Mouse (Mus musculus) heart, embryonic 14.5 days (tissue): ENCODE results near the gene Nop53. TPM values are rescaled to one million over a fixed set of nuclear protein-coding genes. Genes with fewer than 3 reads are reported as not detected.
A peak's percentile ranks its signal among the peaks of the same experiment; 100 is the strongest.
"Not testable (repeated sequence)": the region's sequence is repeated elsewhere in the genome, so short reads cannot be mapped to it uniquely, and the experiment has no call there.

Source experiments
- ATAC-seq: fragments of 200-750 bp; cut with Nextera tagmentation; 2 replicates; pipeline ENCODE4 v1.8.0; 2017; ENCODE audit warnings: low read depth, moderate TSS enrichment; ENCODE audit not compliant: insufficient number of reproducible peaks, insufficient read depth, low FRiP score
- H3K27ac ChIP-seq, 2 experiments: fragments of 200-500 bp in 1 of 2; fragments of 300-500 bp in 1 of 2; sonication (generic) in 1 of 2; replicated peaks in 1 of 2; 2 replicates each; pipeline ENCODE4 v1.5.1; 2012 to 2014; ENCODE audit warnings: low read depth in 2 of 2, low read length in 2 of 2, control low read depth in 1 of 2, mild to moderate bottlenecking in 1 of 2, mixed read lengths in 1 of 2; ENCODE audit not compliant: control insufficient read depth in 1 of 2, insufficient read depth in 1 of 2
- H3K27me3 ChIP-seq: fragments of 300-500 bp; sonication (generic); 2 replicates; pipeline ENCODE4 v1.6.1; 2014; ENCODE audit warnings: mild to moderate bottlenecking, low read length, control low read depth; ENCODE audit not compliant: control insufficient read depth, insufficient read depth
- H3K36me3 ChIP-seq: fragments of 300-500 bp; sonication (generic); 2 replicates; pipeline ENCODE4 v1.6.1; 2014; ENCODE audit warnings: mild to moderate bottlenecking, control low read depth, low read length, mixed read lengths; ENCODE audit not compliant: control insufficient read depth, insufficient read depth
- H3K4me1 ChIP-seq, 2 experiments: fragments of 200-500 bp in 1 of 2; fragments of 300-500 bp in 1 of 2; sonication (generic) in 1 of 2; 2 replicates each; pipeline ENCODE4 v1.6.1; 2012 to 2014; ENCODE audit warnings: low read length in 2 of 2, control low read depth in 1 of 2, mixed read lengths in 1 of 2; ENCODE audit not compliant: control insufficient read depth in 2 of 2, insufficient read depth in 2 of 2
- H3K4me2 ChIP-seq: fragments of 300-500 bp; sonication (generic); 2 replicates; pipeline ENCODE4 v1.6.1; 2014; ENCODE audit warnings: mild to moderate bottlenecking, low read length
- H3K4me3 ChIP-seq, 2 experiments: fragments of 200-500 bp in 1 of 2; fragments of 300-500 bp in 1 of 2; sonication (generic) in 1 of 2; 2 replicates each; pipeline ENCODE4 v1.5.1; 2012 to 2014; ENCODE audit warnings: low read length in 2 of 2, mild to moderate bottlenecking in 2 of 2, control low read depth in 1 of 2, low read depth in 1 of 2, moderate library complexity in 1 of 2; ENCODE audit not compliant: control insufficient read depth in 1 of 2, insufficient read depth in 1 of 2
- H3K9ac ChIP-seq: fragments of 300-500 bp; sonication (generic); 2 replicates; pipeline ENCODE4 v1.6.1; 2014; ENCODE audit warnings: mild to moderate bottlenecking, low read length
- H3K9me3 ChIP-seq: fragments of 300-500 bp; sonication (generic); 2 replicates; pipeline ENCODE4 v1.6.1; 2016; ENCODE audit warnings: low read length, control low read depth; ENCODE audit not compliant: control insufficient read depth
- whole genome bisulfite sequencing: fragments of 180-500 bp; shearing (Covaris S2); extraction: QIAGEN DNeasy Blood & Tissue Kit; methylation state at CpG from one replicate; pipeline ENCODE4 v1.1.7; 2014; 5-methylcytosine and 5-hydroxymethylcytosine counted together
- polyA plus RNA-seq: library from polyadenylated mRNA; unstranded; fragments of >200 nt; fragmentation: Nextera tagmentation; extraction: Ambion mirVana; gene quantifications from 2 replicates; pipeline ENCODE4 v1.2.1, GENCODE M21; 2014

Gene Nop53
- polyA plus RNA-seq, 1 experiment from 2014 or later, result 121 TPM

DNA sequence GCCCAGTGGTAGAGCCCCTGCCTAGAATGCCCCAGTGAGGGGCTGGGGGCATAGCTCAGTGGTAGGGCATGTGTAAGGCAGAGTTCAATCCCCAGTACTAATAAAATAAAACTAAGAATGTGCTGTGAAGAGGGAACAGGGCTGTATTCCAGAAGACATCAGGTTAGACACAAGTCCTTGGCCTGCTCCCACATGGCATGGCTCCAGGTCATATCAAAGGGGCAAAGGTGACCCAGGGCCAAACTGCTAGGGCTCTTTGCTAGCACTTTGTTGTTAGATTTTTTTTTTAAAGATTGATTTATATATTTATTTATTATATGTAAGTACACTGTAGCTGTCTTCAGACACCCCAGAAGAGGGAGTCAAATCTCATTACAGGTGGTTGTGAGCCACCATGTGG is 27.5 kb downstream of the Nop53 start:
- no peaks in the 10 kb centered on the region for H3K27me3 ChIP-seq
- no peak for ATAC-seq
- no peak overlapping the region for H3K4me3 ChIP-seq

DNA sequence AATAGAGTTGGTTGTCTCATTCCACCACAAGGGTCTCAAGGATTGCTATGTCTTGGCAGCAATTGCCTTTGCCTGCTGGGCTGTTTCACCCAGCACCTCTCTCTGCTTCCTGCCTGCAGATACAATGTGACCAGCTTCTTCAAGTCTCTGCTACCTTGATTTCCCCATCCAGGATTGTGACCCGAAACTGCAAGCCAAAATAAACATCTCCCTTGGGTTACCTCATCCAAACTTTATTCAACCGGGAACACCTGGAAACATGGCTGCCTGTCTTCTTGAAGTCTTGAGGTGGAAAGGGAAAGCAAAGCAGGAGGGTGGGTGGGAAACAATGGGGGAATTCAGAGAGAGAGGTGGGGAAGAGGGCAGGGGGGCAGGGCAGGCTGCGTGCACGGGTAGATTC is 28.9 kb downstream of the Nop53 start:
- H3K36me3 ChIP-seq, result peaks cover 45% of the 10 kb centered on the region
- ATAC-seq, result no peak
- H3K27me3 ChIP-seq, result no peaks in the 10 kb centered on the region
- H3K9ac ChIP-seq, result no peak overlapping the region
- H3K27ac ChIP-seq, result no peak overlapping the region
- H3K4me3 ChIP-seq, result no peak overlapping the region
- H3K9me3 ChIP-seq, result no peaks in the 10 kb centered on the region
- no peak overlapping the region for H3K4me2 ChIP-seq
- peaks cover 11 to 22% of the 10 kb centered on the region in 2 experiments for H3K4me1 ChIP-seq
- 85% methylated on average over 4 of the region's 4 CpGs for WGBS

More for the DNA sequence above, 27.5 kb downstream of the Nop53 start:
- Histone ChIP-seq H3K4me2 (no peak overlapping the region), H3K9me3 (no peaks in the 10 kb centered on the region), H3K9ac (no peak overlapping the region), H3K36me3 (peaks cover 45% of the 10 kb centered on the region), H3K27ac (no peak overlapping the region), H3K4me1 (peaks cover 15 to 23% of the 10 kb centered on the region in 2 experiments)

DNA sequence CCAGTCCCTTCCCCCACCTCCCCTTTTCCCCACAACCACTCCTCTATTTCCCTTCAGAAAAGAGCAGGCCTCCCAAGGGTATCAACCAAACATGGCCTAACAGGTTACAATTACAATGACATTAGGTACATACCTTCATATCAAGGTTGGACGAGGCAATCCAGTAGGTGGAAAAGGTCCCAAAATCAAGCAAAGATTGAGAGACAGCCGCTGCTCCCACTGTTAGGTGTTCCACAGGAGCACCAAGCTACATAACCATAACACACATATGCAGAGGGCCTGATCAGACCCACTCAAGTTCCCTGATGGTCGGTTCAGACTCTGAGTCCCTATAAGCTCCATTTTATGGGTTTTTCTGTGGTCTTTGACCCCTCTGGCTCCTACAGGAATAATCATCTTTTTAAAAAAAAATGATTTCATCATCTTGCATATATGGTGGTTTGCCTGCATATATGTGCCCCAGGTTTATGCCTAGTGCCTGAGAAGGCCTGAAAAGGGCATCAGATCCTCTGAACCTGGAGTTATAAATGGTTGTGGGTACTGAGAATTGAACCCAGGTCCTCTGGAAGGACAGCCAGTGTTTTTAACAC is 29.6 kb downstream of the Nop53 start:
- Histone ChIP-seq H3K36me3 (peaks cover 45% of the 10 kb centered on the region), H3K9me3 (no peaks in the 10 kb centered on the region), H3K4me3 (no peak overlapping the region), H3K4me2 (no peak overlapping the region), H3K27ac (no peak overlapping the region), H3K27me3 (no peaks in the 10 kb centered on the region), H3K9ac (no peak overlapping the region), H3K4me1 (peaks cover 10 to 18% of the 10 kb centered on the region in 2 experiments)
- ATAC-seq, result no peak
- WGBS, result 79% methylated on average over 3 of the region's 3 CpGs

DNA sequence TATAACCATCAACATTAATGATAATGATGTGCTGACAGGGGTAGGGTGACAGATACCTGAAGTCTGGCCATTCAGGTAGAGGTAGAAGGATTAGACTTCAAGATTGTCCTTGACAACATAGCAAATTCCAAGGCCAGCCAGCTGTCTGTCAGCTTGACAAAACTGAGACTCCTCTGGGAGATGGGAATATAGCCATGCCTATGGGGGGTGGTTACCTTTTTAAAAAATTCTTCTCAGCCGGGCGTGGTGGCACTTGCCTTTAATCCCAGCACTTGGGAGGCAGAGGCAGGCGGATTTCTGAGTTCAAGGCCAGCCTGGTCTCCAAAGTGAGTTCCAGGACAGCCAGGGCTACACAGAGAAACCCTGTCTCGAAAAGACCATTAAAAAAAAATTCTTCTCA is 30.2 kb downstream of the Nop53 start:
- not testable (repeated sequence) for H3K9ac ChIP-seq, H3K4me3 ChIP-seq, ATAC-seq, H3K9me3 ChIP-seq, H3K27me3 ChIP-seq, H3K27ac ChIP-seq, H3K4me2 ChIP-seq
- 94% methylated on average over 4 of the region's 4 CpGs for WGBS
- Histone ChIP-seq H3K36me3 (peaks cover 45% of the 10 kb centered on the region), H3K4me1 (peaks cover 5 to 13% of the 10 kb centered on the region in 2 experiments)

DNA sequence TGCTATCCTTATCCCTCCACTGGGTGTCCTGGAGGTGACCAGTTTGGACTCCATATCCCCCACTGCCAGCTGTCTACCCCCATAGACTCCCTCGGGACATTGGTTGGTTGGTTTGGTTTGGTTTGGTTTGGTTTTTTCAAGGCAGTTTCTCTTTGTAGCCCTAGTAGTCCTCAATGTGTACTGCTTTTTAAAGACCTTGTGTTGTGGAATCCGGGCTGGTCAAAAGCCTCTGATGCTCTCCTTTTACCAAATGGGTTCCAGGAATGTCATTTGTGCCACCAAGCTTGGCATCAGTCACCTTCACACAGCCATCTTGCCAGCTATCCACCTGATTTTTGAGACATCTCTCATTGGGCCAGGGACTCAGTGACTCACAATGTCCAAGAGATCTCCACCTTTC is 31.1 kb downstream of the Nop53 start:
- ATAC-seq, result no peak
- Histone ChIP-seq H3K36me3 (peaks cover 36% of the 10 kb centered on the region), H3K27me3 (no peaks in the 10 kb centered on the region), H3K27ac (no peak overlapping the region), H3K4me3 (no peak overlapping the region), H3K4me2 (no peak overlapping the region), H3K9ac (no peak overlapping the region), H3K4me1 (peaks cover 0 to 4% of the 10 kb centered on the region in 2 experiments; a peak in 2 of 4 replicates), H3K9me3 (no peaks in the 10 kb centered on the region)
- 87% methylated on average over 2 of the region's 2 CpGs for WGBS

DNA sequence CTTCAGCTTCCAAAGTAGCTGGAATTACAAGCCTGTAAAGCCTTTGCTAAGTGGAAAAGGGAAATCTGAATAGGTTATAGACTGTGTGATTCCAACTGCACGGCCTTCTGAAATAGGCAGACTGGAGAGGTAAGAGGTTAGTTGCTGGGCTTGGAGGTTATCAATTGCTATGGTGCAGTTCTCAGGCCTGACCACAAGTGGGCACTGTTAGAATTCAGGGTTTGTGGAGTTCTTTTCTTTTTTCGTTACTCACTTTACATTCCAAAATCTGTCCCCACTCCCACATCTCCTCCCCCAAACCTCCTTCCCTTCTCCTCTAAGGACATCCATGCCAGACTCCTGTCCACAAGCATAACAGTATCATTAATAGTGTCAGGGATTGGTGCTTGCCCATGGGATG is 31.6 kb downstream of the Nop53 start:
- WGBS, result 31% methylated on average over 2 of the region's 2 CpGs
- ATAC-seq, result no peak

DNA sequence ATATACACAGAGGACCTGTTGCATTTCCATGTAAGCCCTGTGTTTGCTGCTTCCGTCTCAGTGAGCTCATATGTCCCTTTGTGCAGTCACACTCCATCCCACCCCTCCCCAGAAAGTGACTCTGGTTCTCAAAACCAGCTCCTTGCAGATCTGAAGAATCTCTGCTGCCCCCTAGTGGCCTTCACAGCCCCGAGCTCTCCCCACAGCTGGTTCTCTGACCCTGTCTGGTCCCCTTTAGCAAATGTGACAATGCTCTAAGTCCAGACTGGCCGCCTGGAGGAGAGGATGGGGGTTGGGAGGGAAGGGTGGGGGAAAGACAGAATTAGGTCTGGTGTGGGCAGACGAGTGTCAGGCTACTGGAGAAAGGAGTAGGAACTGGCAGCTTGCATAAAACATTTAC is 33.7 kb downstream of the Nop53 start:
- 1% methylated on average over 4 of the region's 4 CpGs for WGBS
- ATAC-seq, result peak; percentile 26; the same call in 1 of the 2 replicates

More for the DNA sequence above, 31.6 kb downstream of the Nop53 start:
- Histone ChIP-seq H3K4me2 (no peak overlapping the region), H3K4me3 (no peak overlapping the region), H3K36me3 (peaks cover 31% of the 10 kb centered on the region), H3K9me3 (no peaks in the 10 kb centered on the region), H3K9ac (no peak overlapping the region), H3K4me1 (peaks cover 0 to 4% of the 10 kb centered on the region in 2 experiments; a peak in 1 of 4 replicates), H3K27ac (no peak overlapping the region), H3K27me3 (no peaks in the 10 kb centered on the region)

DNA sequence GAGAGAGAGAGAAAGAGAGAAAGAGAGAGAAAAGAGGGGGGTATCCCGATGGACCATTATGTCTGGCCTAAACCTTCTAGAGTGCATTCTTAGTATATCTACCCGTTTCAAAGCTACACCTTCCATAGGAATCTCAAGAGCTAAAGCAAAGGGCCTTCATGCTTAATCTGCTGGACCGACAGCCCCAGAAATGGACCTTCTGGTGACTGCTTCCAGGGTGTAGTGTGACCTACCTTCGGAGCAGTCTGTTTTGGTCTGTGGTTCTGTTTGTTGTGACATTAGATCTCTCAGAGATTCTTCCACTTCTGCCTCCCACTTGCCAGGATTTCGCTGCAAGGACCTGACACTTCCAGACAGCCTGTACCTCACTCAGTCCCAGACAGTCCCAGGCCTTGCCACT is 35.4 kb downstream of the Nop53 start:
- Histone ChIP-seq H3K4me3 (no peak overlapping the region), H3K27me3 (no peaks in the 10 kb centered on the region), H3K9me3 (no peaks in the 10 kb centered on the region), H3K27ac (no peak overlapping the region), H3K4me2 (no peak overlapping the region), H3K36me3 (no peaks in the 10 kb centered on the region), H3K9ac (no peak overlapping the region), H3K4me1 (peaks cover 0 to 4% of the 10 kb centered on the region in 2 experiments; a peak in 1 of 4 replicates)
- WGBS, result 67% methylated on average over 5 of the region's 5 CpGs
- no peak for ATAC-seq

More for the DNA sequence above, 33.7 kb downstream of the Nop53 start:
- no peak overlapping the region for H3K27ac ChIP-seq
- no peak overlapping the region for H3K4me3 ChIP-seq
- peaks cover 12% of the 10 kb centered on the region for H3K36me3 ChIP-seq
- peaks cover 0 to 4% of the 10 kb centered on the region in 2 experiments; a peak in 1 of 4 replicates for H3K4me1 ChIP-seq
- H3K4me2 ChIP-seq, result no peak overlapping the region
- no peak overlapping the region for H3K9ac ChIP-seq
- no peaks in the 10 kb centered on the region for H3K9me3 ChIP-seq
- H3K27me3 ChIP-seq, result no peaks in the 10 kb centered on the region
